Mouse (Mus musculus): Measurements from ENCODE around the gene Miga1.

GRCm38 (mm10) chr3:152229271-152229670 is 110.9 kb downstream of the Miga1 start:
- TF ChIP-seq POLR2A (IDR thresholded peaks at IDR 0.05; ENCODE audit: low read depth, low read length), result no peak
- TF ChIP-seq CTCF (IDR thresholded peaks at IDR 0.05; ENCODE audit: borderline replicate concordance, insufficient read depth, low read length), result no peak

Measured in embryonic fibroblast, embryonic 13.5 days (primary cell).